In the genomic region with DNA sequence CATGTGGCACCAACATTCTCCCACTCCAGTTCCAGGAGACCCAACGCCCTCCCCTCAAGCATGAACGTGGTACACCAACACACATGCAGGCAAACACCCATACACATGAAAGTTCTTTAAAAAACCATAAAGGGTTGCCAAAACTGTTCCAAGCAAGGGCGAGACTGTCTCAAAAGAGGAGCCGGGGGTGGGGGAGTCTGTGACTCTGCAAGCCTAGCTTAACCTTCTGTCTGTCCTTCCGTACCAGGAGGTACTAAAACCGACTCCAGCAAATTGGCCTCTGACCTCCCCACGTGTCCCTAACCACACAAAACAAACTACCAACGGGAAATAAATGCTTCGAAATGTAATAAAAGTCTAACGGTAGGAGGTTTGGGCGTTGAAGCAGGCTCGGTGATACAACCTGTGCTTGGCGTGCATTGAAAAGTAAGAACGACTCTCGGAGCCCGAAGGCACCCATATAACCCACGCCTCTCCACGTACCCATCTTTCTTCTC, we compare ENCODE assay signal across 8 mouse cellular contexts. TPM values are rescaled to one million over a fixed set of nuclear protein-coding genes. Genes with fewer than 3 reads are reported as not detected.
DNase-seq lines count a peak whose midpoint lies in the region; ATAC-seq and TF ChIP-seq lines count a peak whose summit lies in the region.

No protein-coding gene starts in this region.

- WGBS in forebrain, embryonic 14.5 days, result under 1% methylated on average over 18 of the region's 18 CpGs
- under 1% methylated on average over 18 of the region's 18 CpGs for WGBS in liver, embryonic 15.5 days (ENCODE audit: insufficient replicate concordance)

- DNase-seq in layer of hippocampus, adult 2 months (ENCODE audit: low spot score in 2 of 2), result no peak
- no peak for DNase-seq in layer of hippocampus, postnatal 25 days (ENCODE audit: extremely low spot score in 1 of 2, low spot score in 1 of 2)
- peak; percentile 44 for DNase-seq in R1 (ENCODE audit: low read depth, low spot score)
- DNase-seq in forebrain, embryonic 14.5 days (ENCODE audit: low spot score), result no peak
- no peak for DNase-seq in right cerebral cortex, postnatal 25 days
- DNase-seq in cerebellum, postnatal 36 days, result no peak
- no peak for DNase-seq in gastrocnemius, postnatal 10 days

- H3K27ac ChIP-seq in layer of hippocampus, adult 2 months, result peak overlapping the region; percentile 97
- H3K27ac ChIP-seq in forebrain, embryonic 14.5 days (ENCODE audit: low read depth, low read length), result no peak overlapping the region
- peak overlapping the region; percentile 48; the same call in 1 of the 2 replicates for H3K27ac ChIP-seq in liver, embryonic 15.5 days (replicated peaks)

- H3K4me3 ChIP-seq in layer of hippocampus, adult 2 months, result peak overlapping the region; percentile 95
- H3K4me3 ChIP-seq in forebrain, embryonic 14.5 days (ENCODE audit: low read depth, low read length), result peak overlapping the region; percentile 84
- H3K4me3 ChIP-seq in liver, embryonic 15.5 days (replicated peaks), result peak overlapping the region; percentile 94

- H3K4me2 ChIP-seq in forebrain, embryonic 14.5 days (ENCODE audit: low read length), result peak overlapping the region; percentile 91
- peak overlapping the region; percentile 85 for H3K4me2 ChIP-seq in liver, embryonic 15.5 days

- no peaks in the 10 kb centered on the region for H3K27me3 ChIP-seq in forebrain, embryonic 14.5 days (replicated peaks; ENCODE audit: control insufficient read depth, insufficient read depth, low read length)
- no peaks in the 10 kb centered on the region for H3K27me3 ChIP-seq in liver, embryonic 15.5 days

- peaks cover 44% of the 10 kb centered on the region for H3K36me3 ChIP-seq in forebrain, embryonic 14.5 days (ENCODE audit: control insufficient read depth, insufficient read depth, low read length)
- H3K36me3 ChIP-seq in liver, embryonic 15.5 days (replicated peaks), result peaks cover 45% of the 10 kb centered on the region

- no peak for ATAC-seq in forebrain, embryonic 14.5 days
- ATAC-seq in liver, embryonic 15.5 days (ENCODE audit: insufficient read depth), result no peak

- TF ChIP-seq CTCF in layer of hippocampus, adult 2 months (conservative IDR thresholded peaks at IDR 0.05), result no peak

- peak overlapping the region; percentile 94 for H3K9ac ChIP-seq in forebrain, embryonic 14.5 days (ENCODE audit: low read length)
- peak overlapping the region; percentile 93 for H3K9ac ChIP-seq in liver, embryonic 15.5 days

- H3K4me1 ChIP-seq in forebrain, embryonic 14.5 days (ENCODE audit: control insufficient read depth, insufficient read depth, low read length), result peaks cover 11% of the 10 kb centered on the region; the same call in 1 of the 2 replicates
- H3K4me1 ChIP-seq in liver, embryonic 15.5 days (replicated peaks), result peaks cover 31% of the 10 kb centered on the region

- H3K9me3 ChIP-seq in forebrain, embryonic 14.5 days (replicated peaks; ENCODE audit: control insufficient read depth, low read length), result no peaks in the 10 kb centered on the region
- H3K9me3 ChIP-seq in liver, embryonic 15.5 days (replicated peaks), result no peaks in the 10 kb centered on the region

RNA-seq across cellular contexts. Expression of a gene that starts 1.0 kb away (rescaled TPM):
- total RNA-seq in layer of hippocampus, adult 2 months (2021), result 10 to 100 TPM; 62.2 to 62.5 TPM
- 10 to 100 TPM; 59.5 to 59.7 TPM for total RNA-seq in layer of hippocampus, postnatal 25 days (2021)
- 134 and 135 TPM in 2 replicates for polyA plus RNA-seq in forebrain, embryonic 14.5 days (2014; fragmentation: Nextera tagmentation; extraction: Ambion mirVana)
- polyA plus RNA-seq in liver, embryonic 15.5 days (2015; fragmentation: Nextera tagmentation; extraction: Ambion mirVana), result 32.0 and 35.4 TPM in 2 replicates
- 10 to 100 TPM; 71.5 to 77.4 TPM for total RNA-seq in gastrocnemius, postnatal 10 days (2021)

RNA-seq across cellular contexts. Expression of a gene that starts 37.6 kb away (rescaled TPM):
- total RNA-seq in layer of hippocampus, adult 2 months (2021), result 10 to 100 TPM; 43.8 to 48.3 TPM
- total RNA-seq in layer of hippocampus, postnatal 25 days (2021), result 10 to 100 TPM; 40.1 to 45.0 TPM
- polyA plus RNA-seq in forebrain, embryonic 14.5 days (2014; fragmentation: Nextera tagmentation; extraction: Ambion mirVana), result 51.3 and 61.7 TPM in 2 replicates
- 25.1 and 28.2 TPM in 2 replicates for polyA plus RNA-seq in liver, embryonic 15.5 days (2015; fragmentation: Nextera tagmentation; extraction: Ambion mirVana)
- total RNA-seq in gastrocnemius, postnatal 10 days (2021), result 10 to 100 TPM; 21.7 to 30.4 TPM

RNA-seq across cellular contexts. Expression of a gene that starts 37.7 kb away (rescaled TPM):
- not detected for total RNA-seq in layer of hippocampus, adult 2 months (2021)
- under 1 TPM in 1 of 2 experiments, not detected in 1; 0.73 TPM for total RNA-seq in layer of hippocampus, postnatal 25 days (2021)
- polyA plus RNA-seq in forebrain, embryonic 14.5 days (2014; fragmentation: Nextera tagmentation; extraction: Ambion mirVana), result not detected in 2 replicates
- polyA plus RNA-seq in liver, embryonic 15.5 days (2015; fragmentation: Nextera tagmentation; extraction: Ambion mirVana), result not detected in 2 replicates
- not detected for total RNA-seq in gastrocnemius, postnatal 10 days (2021)

RNA-seq across cellular contexts. Expression of a gene that starts 40.9 kb away (rescaled TPM):
- not detected for total RNA-seq in layer of hippocampus, adult 2 months (2021)
- total RNA-seq in layer of hippocampus, postnatal 25 days (2021), result under 1 TPM; 0.07 to 0.16 TPM
- not detected in 2 replicates for polyA plus RNA-seq in forebrain, embryonic 14.5 days (2014; fragmentation: Nextera tagmentation; extraction: Ambion mirVana)
- polyA plus RNA-seq in liver, embryonic 15.5 days (2015; fragmentation: Nextera tagmentation; extraction: Ambion mirVana), result not detected in 2 replicates
- not detected for total RNA-seq in gastrocnemius, postnatal 10 days (2021)

RNA-seq across cellular contexts. Expression of a gene that starts 50.6 kb away (rescaled TPM):
- total RNA-seq in layer of hippocampus, adult 2 months (2021), result not detected
- not detected for total RNA-seq in layer of hippocampus, postnatal 25 days (2021)
- polyA plus RNA-seq in forebrain, embryonic 14.5 days (2014; fragmentation: Nextera tagmentation; extraction: Ambion mirVana), result not detected in 2 replicates
- not detected in 2 replicates for polyA plus RNA-seq in liver, embryonic 15.5 days (2015; fragmentation: Nextera tagmentation; extraction: Ambion mirVana)
- total RNA-seq in gastrocnemius, postnatal 10 days (2021), result under 1 TPM; 0.36 to 0.54 TPM
